Comparison of ENCODE assay signal across 26 mouse cellular contexts in genomic region chr2:172260064-172260463, GRCm38 (mm10). TPM values are rescaled to one million over a fixed set of nuclear protein-coding genes. Genes with fewer than 3 reads are reported as not detected.
A peak's percentile ranks its signal among the peaks of the same experiment; 100 is the strongest.
DNase-seq lines count a peak whose midpoint lies in the region; ATAC-seq lines count a peak whose summit lies in the region.
"Had no signal": no experiment of that assay in that cellular context is flagged by ENCODE, and none has a peak within 500 bp of the region (broad histone marks: within the 10 kb centered on the region; RNA-seq: fewer than 3 reads in every experiment).

No protein-coding gene starts in this region.

- no peak overlapping the region for H3K4me2 ChIP-seq in lung, embryonic 15.5 days
- peak overlapping the region; percentile 64 for H3K4me2 ChIP-seq in liver, embryonic 12.5 days
- H3K4me2 ChIP-seq: forebrain, embryonic 15.5 days; hindbrain, embryonic 15.5 days; midbrain, embryonic 15.5 days had no signal

- peak overlapping the region; percentile 59 for H3K4me3 ChIP-seq in erythroblast, embryonic 14.5 days (replicated peaks)
- no peak overlapping the region for H3K4me3 ChIP-seq in lung, embryonic 15.5 days
- peak overlapping the region; percentile 31 for H3K4me3 ChIP-seq in liver, embryonic 12.5 days
- H3K4me3 ChIP-seq: forebrain, embryonic 15.5 days; hindbrain, embryonic 15.5 days; megakaryocyte, embryonic 14.5 days; midbrain, embryonic 15.5 days had no signal

- no peak for ATAC-seq in erythroblast, adult 5-6 weeks (replicated peaks; ENCODE audit: low FRiP score, poor library complexity, severe bottlenecking)
- ATAC-seq in lung, embryonic 15.5 days (ENCODE audit: borderline replicate concordance, extremely low read depth, low FRiP score, low TSS enrichment), result 0 out of 2 replicates have a peak, but pooled peaks have one; percentile 36
- ATAC-seq in liver, embryonic 12.5 days, result peak; percentile 96
- ATAC-seq: forebrain, embryonic 15.5 days; midbrain, embryonic 15.5 days had no signal

- H3K9me3 ChIP-seq in erythroblast, embryonic 14.5 days (ENCODE audit: control insufficient read depth, low read length), result no peaks in the 10 kb centered on the region
- H3K9me3 ChIP-seq in lung, embryonic 15.5 days, result no peaks in the 10 kb centered on the region
- H3K9me3 ChIP-seq in liver, embryonic 12.5 days (replicated peaks), result no peaks in the 10 kb centered on the region
- H3K9me3 ChIP-seq: forebrain, embryonic 15.5 days; hindbrain, embryonic 15.5 days; midbrain, embryonic 15.5 days had no signal

- H3K27me3 ChIP-seq in erythroblast, embryonic 14.5 days (ENCODE audit: control insufficient read depth), result peaks cover 11% of the 10 kb centered on the region
- no peaks in the 10 kb centered on the region for H3K27me3 ChIP-seq in lung, embryonic 15.5 days
- peaks cover 3% of the 10 kb centered on the region; the same call in 1 of the 2 replicates for H3K27me3 ChIP-seq in liver, embryonic 12.5 days (replicated peaks)
- H3K27me3 ChIP-seq: CH12.LX; forebrain, embryonic 15.5 days; hindbrain, embryonic 15.5 days; megakaryocyte, embryonic 14.5 days; midbrain, embryonic 15.5 days had no signal

- H3K4me1 ChIP-seq in erythroblast, embryonic 14.5 days (ENCODE audit: control insufficient read depth), result peaks cover 93% of the 10 kb centered on the region
- H3K4me1 ChIP-seq in lung, embryonic 15.5 days, result no peaks in the 10 kb centered on the region
- H3K4me1 ChIP-seq in liver, embryonic 12.5 days, result peaks cover 87% of the 10 kb centered on the region

- no peak for DNase-seq in lung, postnatal 10 days
- DNase-seq in retina, postnatal 1 day, result no peak
- DNase-seq in urinary bladder, postnatal 10 days (ENCODE audit: low spot score), result no peak
- no peak for DNase-seq in kidney, postnatal 10 days
- DNase-seq: adrenal gland, adult 8-10 months; cerebellum, adult 9-11 months; heart, adult 11 months; kidney, adult 18-20 months; kidney, postnatal 36 days; layer of hippocampus, adult 9-11 months; right cerebral cortex, postnatal 4 days had no signal

- no peak overlapping the region for H3K9ac ChIP-seq in lung, embryonic 15.5 days
- H3K9ac ChIP-seq in liver, embryonic 12.5 days, result peak overlapping the region; percentile 73
- H3K9ac ChIP-seq: forebrain, embryonic 15.5 days; hindbrain, embryonic 15.5 days; midbrain, embryonic 15.5 days had no signal

- no peaks in the 10 kb centered on the region; the same call in 1 of the 2 replicates for H3K36me3 ChIP-seq in erythroblast, embryonic 14.5 days (ENCODE audit: control insufficient read depth)
- H3K36me3 ChIP-seq in lung, embryonic 15.5 days, result no peaks in the 10 kb centered on the region
- no peaks in the 10 kb centered on the region for H3K36me3 ChIP-seq in liver, embryonic 12.5 days
- H3K36me3 ChIP-seq: forebrain, embryonic 15.5 days; hindbrain, embryonic 15.5 days; midbrain, embryonic 15.5 days had no signal

- 51% methylated on average over 5 of the region's 5 CpGs for WGBS in lung, embryonic 15.5 days
- 18% methylated on average over 5 of the region's 5 CpGs for WGBS in liver, embryonic 12.5 days (ENCODE audit: insufficient replicate concordance)

- H3K27ac ChIP-seq in lung, embryonic 15.5 days, result no peak overlapping the region
- peak overlapping the region; percentile 97 for H3K27ac ChIP-seq in liver, embryonic 12.5 days
- H3K27ac ChIP-seq: forebrain, embryonic 15.5 days; hindbrain, embryonic 15.5 days; midbrain, embryonic 15.5 days had no signal

RNA-seq across cellular contexts. Expression of gene Mc3r, which starts 11.8 kb away (rescaled TPM):
- polyA plus RNA-seq in erythroblast, embryonic 14.5 days (2012), result not detected in 2 replicates
- total RNA-seq in erythroblast, adult 5-6 weeks (2015; ENCODE audit: low replicate concordance), result not detected in 2 replicates
- total RNA-seq in erythroblast, adult 5-6 weeks (2017; ENCODE audit: low replicate concordance), result 0.14 TPM in 1 of 2 replicates, not detected in the other
- polyA plus RNA-seq in lung, embryonic 15.5 days (2015; fragmentation: Nextera tagmentation; extraction: Ambion mirVana), result not detected in 2 replicates
- polyA plus RNA-seq in liver, embryonic 12.5 days (2016; fragmentation: Nextera tagmentation; extraction: Ambion mirVana), result 0.05 and 0.12 TPM in 2 replicates
- total RNA-seq: adrenal gland, adult 8-10 months; CH12.LX; gastrocnemius, adult 18-20 months; heart, postnatal 25 days; neutrophil, adult 5-6 weeks had no signal
- polyA plus RNA-seq: limb, embryonic 11.5 days; lung, embryonic 16.5 days; thymus, postnatal 0 days had no signal
